Mouse (Mus musculus) cerebellum, adult 18-20 months (tissue): ENCODE data around the gene Tas2r105.

Experiments used
- DNase-seq, 2 experiments: peaks; one replicate each; pipeline ENCODE4 v3.0.0; 2021

The Tas2r105 gene

GRCm38 (mm10) chr6:131687395-131687794 lies at the start of gene Tas2r105:
Tas2r105 (minus strand) TSS chr6:131687495.
- no peak for DNase-seq

GRCm38 (mm10) chr6:131712803-131713202 lies 25.5 kb upstream of the Tas2r105 start:
- peak in 1 of 2 experiments; percentile 2 for DNase-seq

- DNase-seq, result no peak
Measured at GRCm38 (mm10) chr6:131689963-131690362, 2.7 kb upstream of the Tas2r105 start, which contains the start of gene Tas2r114. Tas2r114 (minus strand) TSS chr6:131690063.

- DNase-seq, result no peak
Measured at GRCm38 (mm10) chr6:131685644-131686043, 1.7 kb downstream of the Tas2r105 start, which contains the start of gene Tas2r104. Tas2r104 (minus strand) TSS chr6:131685744.

- no peak for DNase-seq
Measured at GRCm38 (mm10) chr6:131678786-131679185, 8.5 kb downstream of the Tas2r105 start, which contains the start of gene Tas2r106. Tas2r106 (minus strand) TSS chr6:131678886.

GRCm38 (mm10) chr6:131660049-131660448 lies 27.2 kb downstream of the Tas2r105 start, which contains the start of gene Tas2r107:
Tas2r107 (minus strand) TSS chr6:131660149.
- DNase-seq, result no peak
